Mouse (Mus musculus) CD4-positive, CD25-positive, alpha-beta regulatory T cell, adult 2 months (primary cell): ENCODE measurements around the gene Cemip2.
"Not testable (repeated sequence)": the region's sequence is repeated elsewhere in the genome, so short reads cannot be mapped to it uniquely, and the experiment has no call there.

Experiments
- DNase-seq: peaks from one replicate; pipeline ENCODE4 v3.0.0-alpha.2; 2012; ENCODE audit warnings: low read depth, low spot score

Gene Cemip2

GRCm38 (mm10) chr19:21865242-21866055 lies 87.3 kb downstream of the Cemip2 start:
- peak; percentile 40 for DNase-seq

- DNase-seq: no peak
Measured at GRCm38 (mm10) chr19:21866094-21866493, 88.0 kb downstream of the Cemip2 start.

GRCm38 (mm10) chr19:21866756-21867155 lies 88.6 kb downstream of the Cemip2 start:
- not testable (repeated sequence) for DNase-seq

- DNase-seq: no peak
Measured at GRCm38 (mm10) chr19:21868471-21868870, 90.3 kb downstream of the Cemip2 start.

- no peak for DNase-seq
Measured at GRCm38 (mm10) chr19:21882110-21882940, 104.2 kb downstream of the Cemip2 start.

GRCm38 (mm10) chr19:21883053-21883452 lies 104.9 kb downstream of the Cemip2 start:
- DNase-seq: no peak

GRCm38 (mm10) chr19:21883922-21884321 lies 105.8 kb downstream of the Cemip2 start:
- no peak for DNase-seq

- DNase-seq: no peak
Measured at GRCm38 (mm10) chr19:21884385-21884784, 106.2 kb downstream of the Cemip2 start.

- no peak for DNase-seq
Measured at GRCm38 (mm10) chr19:21886166-21886657, 108.1 kb downstream of the Cemip2 start.

GRCm38 (mm10) chr19:21890699-21891098 lies 112.6 kb downstream of the Cemip2 start:
- DNase-seq: no peak

- DNase-seq: no peak
Measured at GRCm38 (mm10) chr19:21894792-21895191, 116.7 kb downstream of the Cemip2 start.

- no peak for DNase-seq
Measured at GRCm38 (mm10) chr19:21895540-21895939, 117.4 kb downstream of the Cemip2 start.

GRCm38 (mm10) chr19:21897122-21897827 lies 119.1 kb downstream of the Cemip2 start:
- DNase-seq: peak; percentile 27

- DNase-seq: no peak
Measured at GRCm38 (mm10) chr19:21898015-21898939, 120.1 kb downstream of the Cemip2 start.
